Mouse (Mus musculus) hindbrain, embryonic 14.5 days (tissue): ENCODE measurements around the gene Gm37240. TPM values are rescaled to one million over a fixed set of nuclear protein-coding genes. Genes with fewer than 3 reads are reported as not detected.

ENCODE experiments used
- ATAC-seq: fragments of 200-750 bp; cut with Nextera tagmentation; 2 replicates; pipeline ENCODE4 v1.8.0; 2017; ENCODE audit warnings: moderate number of reproducible peaks, mild to moderate bottlenecking, moderate TSS enrichment, moderate library complexity; ENCODE audit not compliant: low FRiP score
- DNase-seq: peaks from one replicate; pipeline ENCODE4 v3.0.0-alpha.2; 2015; ENCODE audit warnings: low spot score
- H3K27ac ChIP-seq: fragments of 300-500 bp; sonication (generic); 2 replicates; pipeline ENCODE4 v1.5.1; 2014; ENCODE audit warnings: mild to moderate bottlenecking, moderate library complexity
- H3K27me3 ChIP-seq: fragments of 300-500 bp; sonication (generic); 2 replicates; pipeline ENCODE4 v1.6.1; 2014; ENCODE audit warnings: mild to moderate bottlenecking, low read length, mixed read lengths; ENCODE audit not compliant: control insufficient read depth, insufficient read depth
- H3K36me3 ChIP-seq: fragments of 300-500 bp; sonication (generic); replicated peaks from 2 replicates; pipeline ENCODE4 v1.6.1; 2014; ENCODE audit not compliant: control insufficient read depth, insufficient read depth
- H3K4me1 ChIP-seq: fragments of 300-500 bp; sonication (generic); replicated peaks from 2 replicates; pipeline ENCODE4 v1.6.1; 2014; ENCODE audit warnings: antibody characterized with exemption, low read length, mixed read lengths; ENCODE audit not compliant: control insufficient read depth, insufficient read depth
- H3K4me2 ChIP-seq: fragments of 300-500 bp; sonication (generic); replicated peaks from 2 replicates; pipeline ENCODE4 v1.6.1; 2014; ENCODE audit warnings: mild to moderate bottlenecking, moderate library complexity
- H3K4me3 ChIP-seq: fragments of 300-500 bp; sonication (generic); replicated peaks from 2 replicates; pipeline ENCODE4 v1.5.1; 2014; ENCODE audit warnings: mild to moderate bottlenecking, low read length
- H3K9ac ChIP-seq: fragments of 300-500 bp; sonication (generic); 2 replicates; pipeline ENCODE4 v1.6.1; 2014
- H3K9me3 ChIP-seq: fragments of 300-500 bp; sonication (generic); 2 replicates; pipeline ENCODE4 v1.6.1; 2016; ENCODE audit warnings: low read length; ENCODE audit not compliant: control insufficient read depth
- WGBS: fragments of 180-500 bp; shearing (Covaris S2); extraction: QIAGEN DNeasy Blood & Tissue Kit; methylation state at CpG from one replicate; pipeline ENCODE4 v1.1.7; 2014; 5-methylcytosine and 5-hydroxymethylcytosine counted together
- polyA plus RNA-seq: library from polyadenylated mRNA; unstranded; fragments of >200 nt; fragmentation: Nextera tagmentation; extraction: Ambion mirVana; gene quantifications from 2 replicates; pipeline ENCODE4 v1.2.1, GENCODE M21; 2014

Gene Gm37240
- polyA plus RNA-seq, 1 experiment from 2014 or later: 0.94 TPM

GRCm38 (mm10) chr3:84597996-84598734, 1289.2 kb downstream of the Gm37240 start:
- H3K36me3 ChIP-seq: no peaks in the 10 kb centered on the region
- H3K9ac ChIP-seq: no peak overlapping the region
- no peak for DNase-seq
- no peak overlapping the region for H3K27ac ChIP-seq
- no peak overlapping the region for H3K4me2 ChIP-seq
- ATAC-seq: no peak
- peaks cover 8% of the 10 kb centered on the region for H3K4me1 ChIP-seq
- H3K9me3 ChIP-seq: no peaks in the 10 kb centered on the region
- 87% methylated on average over 6 of the region's 6 CpGs for WGBS
- H3K4me3 ChIP-seq: no peak overlapping the region
- no peaks in the 10 kb centered on the region for H3K27me3 ChIP-seq

GRCm38 (mm10) chr3:84595677-84596234, 1291.6 kb downstream of the Gm37240 start:
- DNase-seq (no peak), ATAC-seq (no peak)
- H3K9me3 ChIP-seq: no peaks in the 10 kb centered on the region
- peaks cover 8% of the 10 kb centered on the region for H3K4me1 ChIP-seq
- H3K27ac ChIP-seq: no peak overlapping the region
- H3K9ac ChIP-seq: no peak overlapping the region
- no peaks in the 10 kb centered on the region for H3K36me3 ChIP-seq
- no peaks in the 10 kb centered on the region for H3K27me3 ChIP-seq
- no peak overlapping the region for H3K4me3 ChIP-seq
- WGBS: 36% methylated on average over 5 of the region's 5 CpGs
- peak overlapping the region; percentile 38 for H3K4me2 ChIP-seq

- peaks cover 8% of the 10 kb centered on the region for H3K4me1 ChIP-seq
- H3K9ac ChIP-seq: no peak overlapping the region
- no peaks in the 10 kb centered on the region for H3K27me3 ChIP-seq
- ATAC-seq (no peak), DNase-seq (no peak)
- H3K36me3 ChIP-seq: no peaks in the 10 kb centered on the region
- no peak overlapping the region; the same call in 1 of the 2 replicates for H3K4me3 ChIP-seq
- WGBS: 13% methylated on average over 23 of the region's 23 CpGs
- no peak overlapping the region for H3K27ac ChIP-seq
- H3K4me2 ChIP-seq: peak overlapping the region; percentile 38
- H3K9me3 ChIP-seq: no peaks in the 10 kb centered on the region
Observed at GRCm38 (mm10) chr3:84594894-84595676, 1292.2 kb downstream of the Gm37240 start.

GRCm38 (mm10) chr3:84593274-84593673, 1294.0 kb downstream of the Gm37240 start, which contains the start of gene Tigd4:
Tigd4 (plus strand) TSS chr3:84593574.
- 92% methylated on average over 2 of the region's 2 CpGs for WGBS
- H3K27ac ChIP-seq: no peak within 1 kb of the TSS

GRCm38 (mm10) chr3:84586736-84587135, 1300.6 kb downstream of the Gm37240 start:
- Histone ChIP-seq H3K36me3 (no peaks in the 10 kb centered on the region), H3K9ac (no peak overlapping the region), H3K4me1 (peaks cover 11% of the 10 kb centered on the region), H3K9me3 (no peaks in the 10 kb centered on the region), H3K27ac (no peak overlapping the region), H3K27me3 (no peaks in the 10 kb centered on the region), H3K4me2 (no peak overlapping the region), H3K4me3 (no peak overlapping the region)
- no peak for DNase-seq
- ATAC-seq: no peak
- WGBS: 68% methylated on average over 5 of the region's 5 CpGs

More at GRCm38 (mm10) chr3:84593274-84593673, 1294.0 kb downstream of the Gm37240 start, which contains the start of gene Tigd4:
- no peak for DNase-seq
- no peak within 1 kb of the TSS for H3K4me3 ChIP-seq
- no peak within 1 kb of the TSS for H3K9ac ChIP-seq
- H3K36me3 ChIP-seq: no peaks in the 10 kb centered on the region
- ATAC-seq: no peak
- peaks cover 8% of the 10 kb centered on the region for H3K4me1 ChIP-seq
- no peak within 1 kb of the TSS for H3K4me2 ChIP-seq
- H3K27me3 ChIP-seq: no peaks in the 10 kb centered on the region
- no peaks in the 10 kb centered on the region for H3K9me3 ChIP-seq

- H3K4me3 ChIP-seq: peak overlapping the region; percentile 59
- H3K36me3 ChIP-seq: no peaks in the 10 kb centered on the region
- WGBS: under 1% methylated on average over 27 of the region's 27 CpGs
- DNase-seq (no peak), ATAC-seq (peak; percentile 71)
- H3K9ac ChIP-seq: peak overlapping the region; percentile 75
- no peaks in the 10 kb centered on the region for H3K27me3 ChIP-seq
- H3K27ac ChIP-seq: peak overlapping the region; percentile 87
- peaks cover 25% of the 10 kb centered on the region for H3K4me1 ChIP-seq
- no peaks in the 10 kb centered on the region for H3K9me3 ChIP-seq
- peak overlapping the region; percentile 88 for H3K4me2 ChIP-seq
Observed at GRCm38 (mm10) chr3:84582913-84583276, 1304.4 kb downstream of the Gm37240 start.

GRCm38 (mm10) chr3:84582023-84582912, 1305.0 kb downstream of the Gm37240 start, which contains the start of gene Arfip1:
Arfip1 (minus strand) TSS chr3:84582625.
- WGBS: under 1% methylated on average over 55 of the region's 70 CpGs
- peak; percentile 95 for DNase-seq

GRCm38 (mm10) chr3:84581696-84582022, 1305.7 kb downstream of the Gm37240 start:
- WGBS: 0% methylated on average over 4 of the region's 4 CpGs
- ATAC-seq: no peak
- no peaks in the 10 kb centered on the region for H3K36me3 ChIP-seq
- DNase-seq: no peak
- peaks cover 25% of the 10 kb centered on the region for H3K4me1 ChIP-seq
- peak overlapping the region; percentile 87 for H3K27ac ChIP-seq
- H3K9ac ChIP-seq: peak overlapping the region; percentile 75
- no peaks in the 10 kb centered on the region for H3K9me3 ChIP-seq
- peak overlapping the region; percentile 88 for H3K4me2 ChIP-seq
- H3K27me3 ChIP-seq: no peaks in the 10 kb centered on the region
- H3K4me3 ChIP-seq: peak overlapping the region; percentile 59

More at GRCm38 (mm10) chr3:84582023-84582912, 1305.0 kb downstream of the Gm37240 start, which contains the start of gene Arfip1:
- Histone ChIP-seq H3K27me3 (no peaks in the 10 kb centered on the region), H3K27ac (peak within 1 kb of the TSS; percentile 87), H3K4me2 (peak within 1 kb of the TSS; percentile 88), H3K4me1 (peaks cover 25% of the 10 kb centered on the region), H3K9ac (peak within 1 kb of the TSS; percentile 75), H3K9me3 (no peaks in the 10 kb centered on the region), H3K4me3 (peak within 1 kb of the TSS; percentile 59), H3K36me3 (no peaks in the 10 kb centered on the region)
- ATAC-seq: peak; percentile 99
